ENCODE assay signal across 29 mouse cellular contexts in genomic region chr3:116857611-116858010, GRCm38 (mm10). TPM values are rescaled to one million over a fixed set of nuclear protein-coding genes. Genes with fewer than 3 reads are reported as not detected.
DNase-seq lines count a peak whose midpoint lies in the region; ATAC-seq and TF ChIP-seq lines count a peak whose summit lies in the region.
"Had no signal": no experiment of that assay in that cellular context is flagged by ENCODE, and none has a peak within 500 bp of the region (broad histone marks: within the 10 kb centered on the region; RNA-seq: fewer than 3 reads in every experiment).

No protein-coding gene starts in this region.

- no peak overlapping the region for H3K4me2 ChIP-seq in liver, embryonic 11.5 days
- no peak overlapping the region for H3K4me2 ChIP-seq in liver, embryonic 12.5 days
- H3K4me2 ChIP-seq in liver, postnatal 0 days (ENCODE audit: low read depth, low read length) = no peak overlapping the region
- no peak overlapping the region for H3K4me2 ChIP-seq in hindbrain, embryonic 11.5 days (replicated peaks; ENCODE audit: low read depth, low read length)
- H3K4me2 ChIP-seq: forebrain, embryonic 12.5 days; hindbrain, embryonic 13.5 days; lung, embryonic 15.5 days; neural tube, embryonic 15.5 days had no signal

- no peak for ATAC-seq in liver, embryonic 11.5 days (replicated peaks; ENCODE audit: low FRiP score)
- ATAC-seq in liver, embryonic 12.5 days = no peak
- no peak for ATAC-seq in liver, postnatal 0 days
- peak; percentile 64 for ATAC-seq in monocyte, adult 5-6 weeks (replicated peaks; ENCODE audit: insufficient number of reproducible peaks, low FRiP score, low TSS enrichment, poor library complexity, severe bottlenecking)
- ATAC-seq in hindbrain, embryonic 11.5 days (ENCODE audit: low FRiP score) = no peak
- ATAC-seq: activated CD4-positive, CD25-positive, alpha-beta regulatory T cell, adult 4 months; forebrain, postnatal 0 days; intestine, postnatal 0 days had no signal

- DNase-seq in liver = peak; percentile 17
- DNase-seq in liver, embryonic 11.5 days (ENCODE audit: low spot score) = no peak
- DNase-seq in liver, postnatal 0 days = no peak
- DNase-seq in hindbrain, embryonic 11.5 days (ENCODE audit: low spot score) = no peak
- no peak for DNase-seq in frontal cortex, postnatal 25 days (ENCODE audit: low spot score in 2 of 2)
- DNase-seq in urinary bladder, postnatal 4 days (ENCODE audit: low spot score in 2 of 2) = no peak
- DNase-seq: adrenal gland, adult 8-10 months; cerebellum, adult 11-12 months; cerebellum, postnatal 10 days; forebrain, postnatal 0 days; gastrocnemius, postnatal 10 days; heart, postnatal 36 days; kidney, postnatal 14 days; midbrain, embryonic 14.5 days; retina, postnatal 1 day; right cerebral cortex, postnatal 14 days; thymus, postnatal 14 days had no signal

- 50% methylated on average over 6 of the region's 6 CpGs for WGBS in liver, embryonic 11.5 days
- 26% methylated on average over 6 of the region's 6 CpGs for WGBS in liver, embryonic 12.5 days (ENCODE audit: insufficient replicate concordance)
- WGBS in liver, postnatal 0 days (ENCODE audit: insufficient replicate concordance) = 44% methylated on average over 6 of the region's 6 CpGs
- WGBS in hindbrain, embryonic 11.5 days = 87% methylated on average over 6 of the region's 6 CpGs

- H3K9ac ChIP-seq in liver, embryonic 11.5 days (ENCODE audit: low read depth, low read length) = no peak overlapping the region
- H3K9ac ChIP-seq in liver, embryonic 12.5 days = no peak overlapping the region
- H3K9ac ChIP-seq in liver, postnatal 0 days (replicated peaks) = no peak overlapping the region
- no peak overlapping the region for H3K9ac ChIP-seq in hindbrain, embryonic 11.5 days (ENCODE audit: low read depth, low read length)
- H3K9ac ChIP-seq: forebrain, embryonic 12.5 days; forebrain, postnatal 0 days; hindbrain, embryonic 13.5 days; lung, embryonic 15.5 days; neural tube, embryonic 15.5 days had no signal

- no peaks in the 10 kb centered on the region for H3K9me3 ChIP-seq in liver, embryonic 11.5 days (ENCODE audit: control insufficient read depth, low read length)
- no peaks in the 10 kb centered on the region for H3K9me3 ChIP-seq in liver, embryonic 12.5 days (replicated peaks)
- no peaks in the 10 kb centered on the region for H3K9me3 ChIP-seq in liver, postnatal 0 days (ENCODE audit: low read length)
- no peaks in the 10 kb centered on the region for H3K9me3 ChIP-seq in hindbrain, embryonic 11.5 days (ENCODE audit: control insufficient read depth, low read length)
- H3K9me3 ChIP-seq: forebrain, embryonic 12.5 days; G1E; heart, embryonic 10.5 days; hindbrain, embryonic 13.5 days; lung, embryonic 15.5 days; neural tube, embryonic 15.5 days had no signal

- no peak overlapping the region; the same call in 1 of the 2 replicates for H3K27ac ChIP-seq in liver, embryonic 11.5 days (ENCODE audit: low read depth, low read length)
- peak overlapping the region; percentile 71 for H3K27ac ChIP-seq in liver, embryonic 12.5 days
- H3K27ac ChIP-seq in liver, postnatal 0 days (ENCODE audit: low read depth) = 0 out of 2 replicates have a peak overlapping the region, but pooled peaks have one; percentile 41
- H3K27ac ChIP-seq in hindbrain, embryonic 11.5 days (ENCODE audit: low read depth, low read length) = no peak overlapping the region
- H3K27ac ChIP-seq: forebrain, embryonic 12.5 days; heart, embryonic 10.5 days; hindbrain, embryonic 13.5 days; left cerebral cortex, adult 2 months; lung, embryonic 15.5 days; neural tube, embryonic 15.5 days had no signal

- H3K27me3 ChIP-seq in liver, embryonic 11.5 days (replicated peaks; ENCODE audit: control insufficient read depth, insufficient read depth, low read length) = no peaks in the 10 kb centered on the region
- H3K27me3 ChIP-seq in liver, embryonic 12.5 days (replicated peaks) = no peaks in the 10 kb centered on the region
- no peaks in the 10 kb centered on the region for H3K27me3 ChIP-seq in liver, postnatal 0 days (ENCODE audit: insufficient read depth, low read length)
- H3K27me3 ChIP-seq in hindbrain, embryonic 11.5 days (ENCODE audit: control insufficient read depth, insufficient read depth, low read length) = no peaks in the 10 kb centered on the region
- H3K27me3 ChIP-seq: forebrain, embryonic 12.5 days; hindbrain, embryonic 13.5 days; lung, embryonic 15.5 days; neural tube, embryonic 15.5 days had no signal

- no peak overlapping the region for H3K4me3 ChIP-seq in liver, embryonic 11.5 days (ENCODE audit: low read depth, low read length)
- H3K4me3 ChIP-seq in liver, embryonic 12.5 days = no peak overlapping the region
- no peak overlapping the region for H3K4me3 ChIP-seq in liver, postnatal 0 days (ENCODE audit: low read depth, low read length)
- H3K4me3 ChIP-seq in hindbrain, embryonic 11.5 days (ENCODE audit: low read depth, low read length) = no peak overlapping the region
- H3K4me3 ChIP-seq: forebrain, embryonic 12.5 days; heart, embryonic 10.5 days; hindbrain, embryonic 13.5 days; left cerebral cortex, adult 2 months; lung, embryonic 15.5 days; neural tube, embryonic 15.5 days had no signal

- no peaks in the 10 kb centered on the region for H3K36me3 ChIP-seq in liver, embryonic 11.5 days (ENCODE audit: control insufficient read depth, insufficient read depth, low read length)
- no peaks in the 10 kb centered on the region for H3K36me3 ChIP-seq in liver, embryonic 12.5 days
- H3K36me3 ChIP-seq in liver, postnatal 0 days (replicated peaks; ENCODE audit: insufficient read depth, low read length) = no peaks in the 10 kb centered on the region
- H3K36me3 ChIP-seq in hindbrain, embryonic 11.5 days (ENCODE audit: control insufficient read depth, insufficient read depth, low read length) = no peaks in the 10 kb centered on the region
- H3K36me3 ChIP-seq: forebrain, embryonic 12.5 days; G1E; heart, embryonic 10.5 days; hindbrain, embryonic 13.5 days; lung, embryonic 15.5 days; neural tube, embryonic 15.5 days had no signal

- no peak for TF ChIP-seq CTCF in liver, postnatal 0 days (IDR thresholded peaks at IDR 0.05; ENCODE audit: low read depth)

- no peak for TF ChIP-seq EP300 in liver, postnatal 0 days (IDR thresholded peaks at IDR 0.05; ENCODE audit: low read depth)

- H3K4me1 ChIP-seq in liver, embryonic 11.5 days (replicated peaks; ENCODE audit: control insufficient read depth, insufficient read depth, low read length) = peaks cover 19% of the 10 kb centered on the region
- peaks cover 59% of the 10 kb centered on the region for H3K4me1 ChIP-seq in liver, embryonic 12.5 days
- H3K4me1 ChIP-seq in liver, postnatal 0 days (ENCODE audit: insufficient read depth) = peaks cover 30% of the 10 kb centered on the region
- H3K4me1 ChIP-seq in hindbrain, embryonic 11.5 days (replicated peaks; ENCODE audit: control insufficient read depth, insufficient read depth, low read length) = no peaks in the 10 kb centered on the region
- H3K4me1 ChIP-seq: forebrain, embryonic 12.5 days; heart, embryonic 10.5 days had no signal

RNA-seq across cellular contexts. Expression of gene Frrs1, which starts 1.7 kb away (rescaled TPM):
- polyA plus RNA-seq in liver, embryonic 11.5 days (2014; fragmentation: Nextera tagmentation; extraction: Ambion mirVana) = 66.7 and 73.0 TPM in 2 replicates
- 46.0 and 48.3 TPM in 2 replicates for polyA plus RNA-seq in liver, embryonic 12.5 days (2016; fragmentation: Nextera tagmentation; extraction: Ambion mirVana)
- polyA plus RNA-seq in liver, postnatal 0 days (2015; fragmentation: Nextera tagmentation; extraction: Ambion mirVana) = 20.6 and 22.7 TPM in 2 replicates
- 8.2 to 19.8 TPM (median 11.8 TPM) in 3 replicates for total RNA-seq in monocyte, adult 5-6 weeks (2017)
- polyA plus RNA-seq in hindbrain, embryonic 11.5 days (2014; fragmentation: Nextera tagmentation; extraction: Ambion mirVana) = 9.5 and 10.3 TPM in 2 replicates

RNA-seq across cellular contexts. Expression of gene Agl, which starts 49.6 kb away (rescaled TPM):
- 13.4 and 13.6 TPM in 2 replicates for polyA plus RNA-seq in liver, embryonic 11.5 days (2014; fragmentation: Nextera tagmentation; extraction: Ambion mirVana)
- polyA plus RNA-seq in liver, embryonic 12.5 days (2016; fragmentation: Nextera tagmentation; extraction: Ambion mirVana) = 7.1 and 7.4 TPM in 2 replicates
- 8.4 and 9.1 TPM in 2 replicates for polyA plus RNA-seq in liver, postnatal 0 days (2015; fragmentation: Nextera tagmentation; extraction: Ambion mirVana)
- total RNA-seq in monocyte, adult 5-6 weeks (2017) = 8.1 to 17.3 TPM (median 14.7 TPM) in 3 replicates
- polyA plus RNA-seq in hindbrain, embryonic 11.5 days (2014; fragmentation: Nextera tagmentation; extraction: Ambion mirVana) = 15.2 and 16.6 TPM in 2 replicates
- polyA plus RNA-seq: erythroblast, embryonic 14.5 days had no signal

Comparison
In these comparisons a context has a peak if more than half of its experiments do, and no peak if none do; other contexts are left out.
1. H3K27ac ChIP-seq: peak in liver, embryonic 12.5 days (single experiment) and liver, postnatal 0 days (single experiment); none in liver, embryonic 11.5 days (single experiment) and hindbrain, embryonic 11.5 days (single experiment).